Mouse (Mus musculus) liver, embryonic 14 days (tissue): ENCODE results near the gene Gm28041. TPM values are rescaled to one million over a fixed set of nuclear protein-coding genes. Genes with fewer than 3 reads are reported as not detected.

Experiments
- polyA plus RNA-seq: library from polyadenylated mRNA; depleted of rRNA; stranded (reverse); fragments of >200 nt; gene quantifications from 2 replicates; pipeline ENCODE4 v1.2.3, GENCODE M21; 2012; rRNA removed

Gene Gm28041
- polyA plus RNA-seq, result 0.12 and 0.17 TPM in 2 replicates

DNA sequence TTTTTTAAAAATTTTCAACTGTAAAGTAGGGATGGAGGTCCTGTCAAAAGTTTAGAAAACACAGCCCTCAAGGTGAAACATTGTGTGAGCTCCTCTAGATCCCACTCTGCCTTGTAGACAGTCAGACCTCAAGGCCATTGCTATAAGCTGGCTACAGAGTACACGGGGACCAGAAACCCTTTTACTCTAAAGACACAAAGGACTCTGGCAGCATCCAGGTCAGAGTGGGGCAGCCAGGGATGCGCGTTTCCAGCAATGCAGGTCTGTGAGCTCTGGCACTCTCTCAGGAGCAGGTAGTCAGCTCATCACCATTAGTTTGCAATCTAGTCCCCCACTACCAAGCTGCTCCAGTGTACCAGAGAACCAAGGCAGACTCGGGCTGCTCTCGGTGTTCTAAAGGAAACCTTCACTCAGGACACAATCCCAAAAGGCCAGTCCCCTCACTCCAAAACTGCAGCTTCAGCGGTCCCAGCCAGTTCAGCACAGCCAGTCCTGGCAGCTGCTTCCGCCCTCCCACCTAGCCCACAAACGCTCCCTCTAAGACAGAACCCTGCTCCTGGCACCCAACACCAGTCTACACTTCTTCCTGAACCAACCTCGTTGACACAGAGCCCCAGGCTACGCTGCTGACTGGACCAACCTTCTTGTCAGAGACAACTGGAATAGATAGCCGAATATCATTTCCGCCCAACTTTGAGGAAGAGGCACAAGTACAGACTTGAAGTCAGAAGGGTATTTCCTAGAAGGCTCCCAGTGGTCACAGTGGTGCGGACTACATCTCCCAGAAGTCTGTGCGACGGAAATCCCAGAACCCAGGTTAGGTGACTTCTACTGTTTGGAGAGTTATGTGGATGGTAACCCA, at the start of gene Gm28041, which contains the start of gene Zfp456:
Gene Gm28041 (minus strand): TSS at position 684 of the 862 bp plus-strand sequence.
Gene Zfp456 (minus strand): TSS at position 761 of the 862 bp plus-strand sequence.

GRCm38 (mm10) chr13:67421207-67421857, 45.8 kb upstream of the Gm28041 start, which contains the start of gene Zfp459:
Gene Zfp459, minus strand, starts transcription at chr13:67421418.

GRCm38 (mm10) chr13:67399183-67399903, 23.8 kb upstream of the Gm28041 start, which contains the start of gene Zfp429:
Gene Zfp429, minus strand, starts transcription at chr13:67399819.

GRCm38 (mm10) chr13:67360131-67360744, 15.3 kb downstream of the Gm28041 start, which contains the start of the genes Gm28044 and Zfp953:
Gene Gm28044, minus strand, starts transcription at chr13:67360536.
Gene Zfp953, minus strand, starts transcription at chr13:67360605.

DNA sequence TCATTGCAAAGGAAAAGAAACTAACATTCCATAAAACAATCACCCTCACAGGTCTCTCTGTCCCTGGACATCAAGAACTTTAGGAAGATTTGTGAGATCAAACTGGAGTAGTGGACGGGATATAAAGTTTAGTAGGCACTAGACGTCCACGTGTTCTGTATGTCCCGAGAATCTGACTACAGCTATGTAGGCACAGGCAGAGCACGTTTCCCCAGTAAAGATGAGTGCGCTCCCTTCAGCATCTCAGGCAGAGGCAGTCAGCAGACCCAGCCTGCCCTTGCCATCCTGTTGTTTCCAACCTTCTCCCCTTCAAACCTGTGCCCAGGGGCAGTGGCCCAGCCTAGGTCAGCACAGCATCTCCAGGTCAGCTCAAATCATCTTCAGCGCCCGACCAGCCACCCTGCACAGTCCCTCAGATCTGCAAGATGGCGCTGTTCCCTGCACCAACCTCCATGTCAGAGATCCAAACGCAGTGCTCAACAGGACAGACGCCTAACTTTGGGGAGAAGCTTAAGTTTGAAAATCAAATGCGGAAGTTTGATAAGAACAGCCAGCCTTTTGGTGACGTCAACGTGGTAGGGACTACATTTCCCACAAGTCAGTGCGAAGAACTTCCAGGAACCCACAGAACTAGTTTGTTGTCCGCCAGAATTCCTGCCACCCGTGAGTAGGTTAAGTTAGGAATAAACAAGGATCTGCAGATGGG, 43.4 kb downstream of the Gm28041 start, which contains the start of gene Zfp595:
Gene Zfp595 (minus strand): TSS at position 552 of the 706 bp plus-strand sequence.

DNA sequence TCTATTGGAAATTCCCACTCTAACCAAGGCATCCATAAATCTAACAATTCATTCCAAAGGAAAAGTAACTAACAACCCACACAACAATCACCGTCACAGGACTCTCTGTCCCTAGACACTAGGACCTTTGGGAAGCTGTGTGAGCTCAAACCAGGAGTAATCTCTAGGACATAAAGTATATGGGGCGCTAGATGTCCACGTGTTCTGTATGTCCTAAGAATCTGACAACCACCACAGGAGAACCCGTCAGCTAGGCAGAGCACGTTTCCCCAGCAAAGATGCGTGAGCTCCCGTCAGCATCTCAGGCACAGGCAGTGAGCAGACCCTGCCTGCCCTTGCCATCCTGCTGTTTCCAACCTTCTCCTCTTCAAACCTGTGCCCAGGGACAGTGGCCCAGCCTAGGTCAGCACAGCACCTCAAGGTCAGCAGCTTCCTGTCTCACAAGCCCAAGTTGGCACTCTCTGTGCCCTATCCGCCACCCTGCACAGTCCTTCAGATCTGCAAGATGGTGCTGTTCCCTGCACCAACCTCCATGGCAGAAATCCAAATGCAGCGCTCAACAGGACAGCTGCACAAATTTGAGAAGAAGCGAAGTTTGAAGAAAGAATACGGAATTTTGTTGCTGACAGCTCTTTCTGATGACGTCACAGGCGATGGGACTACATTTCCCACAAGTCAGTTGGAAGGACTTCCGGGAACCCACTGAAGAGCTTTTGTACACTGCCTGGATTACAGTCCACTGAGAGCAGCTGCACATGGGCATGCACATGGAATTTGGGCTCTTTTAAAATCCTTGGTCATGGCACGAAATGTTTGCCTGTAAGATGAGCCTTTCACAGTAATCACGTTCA, 69.5 kb downstream of the Gm28041 start, which contains the start of gene Zfp457:
Gene Zfp457 (minus strand): TSS at position 664 of the 851 bp plus-strand sequence.

Other genes starting within 250 kb of the Gm28041 start
- gene Rsl1, start 202.6 kb downstream of the Gm28041 start, polyA plus RNA-seq, result 1.2 and 1.4 TPM in 2 replicates
- 0.18 and 0.21 TPM in 2 replicates for gene Zfp455, start 181.2 kb downstream of the Gm28041 start, polyA plus RNA-seq
- gene Zfp458, start 97.3 kb downstream of the Gm28041 start, polyA plus RNA-seq, result 0.47 and 0.52 TPM in 2 replicates
- 0.41 and 0.48 TPM in 2 replicates for gene Zfp457, start 69.2 kb downstream of the Gm28041 start, polyA plus RNA-seq
- gene Zfp595, start 43.2 kb downstream of the Gm28041 start, polyA plus RNA-seq, result 1.2 and 1.3 TPM in 2 replicates
- not detected in 2 replicates for gene Gm28044, start 15.2 kb downstream of the Gm28041 start, polyA plus RNA-seq
- 0.79 and 0.83 TPM in 2 replicates for gene Zfp953, start 15.1 kb downstream of the Gm28041 start, polyA plus RNA-seq
- gene Zfp456, start 77 bp upstream of the Gm28041 start, polyA plus RNA-seq, result 0.27 and 0.32 TPM in 2 replicates
- gene Zfp429, start 24.1 kb upstream of the Gm28041 start, polyA plus RNA-seq, result 1.8 and 2.3 TPM in 2 replicates
- gene Zfp459, start 45.7 kb upstream of the Gm28041 start, polyA plus RNA-seq, result 0.17 and 0.18 TPM in 2 replicates
- gene Zfp874a, start 75.9 kb upstream of the Gm28041 start, polyA plus RNA-seq, result 2.8 and 3.1 TPM in 2 replicates
- 2.7 and 2.8 TPM in 2 replicates for gene Zfp874b, start 108.5 kb upstream of the Gm28041 start, polyA plus RNA-seq
- 1.3 TPM in 2 replicates for gene Zfp58, start 124.8 kb upstream of the Gm28041 start, polyA plus RNA-seq
- not detected in 2 replicates for gene Gm26965, start 150.4 kb upstream of the Gm28041 start, polyA plus RNA-seq
- 5.4 and 5.6 TPM in 2 replicates for gene Zfp87, start 150.4 kb upstream of the Gm28041 start, polyA plus RNA-seq
- 2.3 and 2.5 TPM in 2 replicates for gene Zfp748, start 178.1 kb upstream of the Gm28041 start, polyA plus RNA-seq
- gene Zfp729b, start 234.0 kb upstream of the Gm28041 start, polyA plus RNA-seq, result 0.88 and 0.95 TPM in 2 replicates